Mouse (Mus musculus): Measurements from ENCODE around the gene Rchy1. TPM values are rescaled to one million over a fixed set of nuclear protein-coding genes. Genes with fewer than 3 reads are reported as not detected.

Rchy1 gene
- 10 to 100 TPM; 28.4 to 32.2 (median 29.0) TPM for total RNA-seq (2022)

- DNase-seq (ENCODE audit: low spot score in 2 of 2): peak; percentile 86 to 91
Measured at GRCm38 (mm10) chr5:91962639-91963440, at the start of gene Rchy1. Gene Rchy1 (minus strand): TSS chr5:91963068.

DNA sequence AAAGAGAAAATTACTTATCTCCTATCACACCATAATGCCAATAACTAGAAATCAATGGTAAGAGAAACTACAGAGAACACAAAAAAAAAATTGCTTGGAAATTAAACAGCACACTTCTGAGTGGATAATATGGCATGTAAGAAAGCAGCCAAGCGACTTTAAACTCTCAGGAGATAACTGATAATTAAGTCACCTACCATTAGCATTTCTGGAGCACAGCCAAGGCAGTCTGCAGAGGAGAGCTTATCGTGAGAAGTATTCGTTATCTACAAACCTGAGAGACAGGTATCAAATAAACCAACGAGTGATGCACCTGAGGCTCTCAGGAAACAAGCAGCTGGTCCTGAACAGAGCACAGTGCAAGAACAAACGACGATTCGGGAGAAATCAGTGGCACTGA is 48.9 kb upstream of the Rchy1 start:
- no peak for DNase-seq (ENCODE audit: low spot score in 2 of 2)

GRCm38 (mm10) chr5:92009827-92010226 is 47.0 kb upstream of the Rchy1 start:
- no peak for DNase-seq (ENCODE audit: low spot score in 2 of 2)

DNA sequence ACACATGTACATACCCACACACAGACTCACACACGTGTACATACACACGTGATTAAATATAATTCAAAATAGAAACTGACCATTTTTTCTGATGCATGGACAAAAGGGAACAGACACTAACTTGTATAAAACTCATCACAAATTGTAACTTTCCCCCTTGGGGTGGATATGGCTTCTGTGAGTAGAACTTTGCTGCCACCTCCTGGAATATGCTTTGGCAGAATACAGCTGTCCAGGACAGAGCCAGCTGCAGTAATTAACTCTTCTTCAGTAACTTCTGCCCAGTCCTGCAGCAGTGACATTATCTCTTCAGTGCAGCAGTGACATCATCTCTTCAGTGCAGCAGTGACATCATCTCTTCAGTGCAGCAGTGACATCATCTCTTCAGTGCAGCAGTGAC is 40.1 kb upstream of the Rchy1 start:
- DNase-seq (ENCODE audit: low spot score in 2 of 2): no peak

GRCm38 (mm10) chr5:92000770-92001169 is 37.9 kb upstream of the Rchy1 start:
- DNase-seq (ENCODE audit: low spot score in 2 of 2): no peak

DNA sequence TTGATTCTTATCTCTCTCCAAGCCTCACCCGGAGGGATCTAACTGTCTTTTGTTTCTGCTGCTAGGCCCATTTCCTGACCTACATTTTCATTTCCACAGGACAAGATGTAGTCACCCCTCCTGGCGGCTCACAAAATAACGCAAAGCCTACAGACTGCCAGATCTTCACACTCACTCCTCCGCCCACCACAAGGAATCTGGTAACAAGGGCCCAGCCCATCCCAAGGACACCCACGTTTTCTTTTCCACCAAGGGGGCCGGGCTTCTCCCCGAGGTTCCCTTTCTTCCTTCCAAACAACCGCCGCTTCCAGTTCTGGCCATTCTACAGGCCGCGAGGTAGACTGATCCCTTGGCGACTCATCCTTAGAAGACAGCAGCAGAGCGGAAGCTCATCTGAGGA is 31.7 kb upstream of the Rchy1 start:
- DNase-seq (ENCODE audit: low spot score in 2 of 2): no peak

- no peak for DNase-seq (ENCODE audit: low spot score in 2 of 2)
Measured at GRCm38 (mm10) chr5:91993061-91993460, 30.2 kb upstream of the Rchy1 start.

- DNase-seq (ENCODE audit: low spot score in 2 of 2): no peak
Measured at GRCm38 (mm10) chr5:91991191-91991937, 28.5 kb upstream of the Rchy1 start.

GRCm38 (mm10) chr5:91989261-91989660 is 26.4 kb upstream of the Rchy1 start:
- no peak for DNase-seq (ENCODE audit: low spot score in 2 of 2)

DNA sequence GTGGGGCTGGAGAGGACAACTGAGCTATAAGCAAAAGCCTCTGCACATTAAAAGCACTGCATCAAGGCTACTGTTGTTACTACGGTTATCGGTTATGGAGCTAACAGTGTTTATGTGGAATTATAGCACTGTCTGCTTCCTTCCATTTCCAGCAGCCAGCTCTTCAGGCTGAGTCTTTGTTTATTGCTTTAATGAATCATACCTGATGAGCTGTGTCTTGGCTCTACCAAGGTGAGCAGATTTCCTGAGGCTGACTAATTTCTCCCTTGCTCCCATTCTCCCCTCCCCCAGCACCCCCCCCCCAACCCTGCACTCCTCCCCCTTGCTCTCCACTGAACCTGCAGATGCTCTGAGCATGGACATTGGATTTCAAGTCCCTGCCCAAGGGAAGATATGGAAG is 24.9 kb upstream of the Rchy1 start:
- DNase-seq (ENCODE audit: low spot score in 2 of 2): no peak

DNA sequence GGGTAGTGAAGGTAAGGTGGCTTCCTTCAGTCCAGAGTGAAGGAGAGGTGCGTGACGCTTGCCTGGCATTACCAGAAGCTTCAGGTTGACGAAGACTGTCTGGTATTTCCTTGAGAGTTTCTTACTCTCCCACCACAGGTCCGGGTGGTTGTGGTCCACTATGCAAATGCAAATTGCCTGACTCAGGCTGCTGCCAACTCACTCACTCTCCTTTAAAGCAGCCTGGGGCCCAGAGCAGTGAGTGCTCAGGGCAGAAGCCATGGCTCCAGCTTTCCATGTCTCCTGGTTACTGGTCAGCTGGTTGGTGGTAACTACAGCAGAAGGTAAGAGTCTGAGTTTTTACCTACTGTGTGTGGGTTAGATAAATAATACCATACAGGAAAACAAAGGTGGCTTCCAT is 24.4 kb upstream of the Rchy1 start, which contains the start of gene Odaph:
TSS of gene Odaph (plus strand) at position 240 of the 400 bp plus-strand sequence.
- no peak for DNase-seq (ENCODE audit: low spot score in 2 of 2)

DNA sequence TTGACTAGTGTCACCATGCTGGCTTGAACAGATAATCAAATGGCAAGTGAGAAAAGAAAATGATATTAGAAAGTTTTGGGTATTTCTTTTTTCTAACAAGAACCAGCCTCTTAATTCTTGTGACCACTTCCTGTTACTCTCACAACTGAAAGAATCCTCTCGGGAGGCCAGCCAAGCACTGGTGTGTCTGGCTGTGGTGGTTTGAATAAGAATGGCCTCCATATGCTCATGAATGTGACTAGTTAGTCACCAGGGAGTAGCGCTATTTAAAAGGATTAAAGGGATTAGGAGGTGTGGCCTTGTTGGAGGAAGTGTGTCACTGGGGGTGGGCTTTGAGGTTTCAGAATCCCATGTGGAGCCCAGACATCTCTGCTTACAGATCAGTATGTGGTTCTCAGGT is 22.9 kb upstream of the Rchy1 start:
- no peak for DNase-seq (ENCODE audit: low spot score in 2 of 2)

DNA sequence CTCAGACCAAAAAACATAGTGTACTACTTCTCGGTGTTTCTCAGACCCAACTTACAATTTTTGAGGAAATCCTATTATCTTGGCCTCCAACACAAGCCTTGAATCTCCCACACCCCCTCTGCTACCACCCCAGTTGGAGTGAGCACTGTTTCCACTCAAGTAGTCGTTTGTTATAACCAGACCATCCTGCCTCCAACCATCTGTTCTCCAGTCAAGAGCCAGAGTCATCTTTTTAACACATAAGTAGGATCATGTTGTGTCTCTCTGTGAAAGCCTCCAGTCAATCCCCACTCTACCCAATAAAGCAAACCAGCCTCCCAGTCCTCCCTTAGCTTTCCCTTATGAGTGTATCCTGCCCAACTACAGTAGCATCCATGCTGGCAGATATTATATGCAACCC is 20.6 kb upstream of the Rchy1 start:
- DNase-seq (ENCODE audit: low spot score in 2 of 2): no peak

DNA sequence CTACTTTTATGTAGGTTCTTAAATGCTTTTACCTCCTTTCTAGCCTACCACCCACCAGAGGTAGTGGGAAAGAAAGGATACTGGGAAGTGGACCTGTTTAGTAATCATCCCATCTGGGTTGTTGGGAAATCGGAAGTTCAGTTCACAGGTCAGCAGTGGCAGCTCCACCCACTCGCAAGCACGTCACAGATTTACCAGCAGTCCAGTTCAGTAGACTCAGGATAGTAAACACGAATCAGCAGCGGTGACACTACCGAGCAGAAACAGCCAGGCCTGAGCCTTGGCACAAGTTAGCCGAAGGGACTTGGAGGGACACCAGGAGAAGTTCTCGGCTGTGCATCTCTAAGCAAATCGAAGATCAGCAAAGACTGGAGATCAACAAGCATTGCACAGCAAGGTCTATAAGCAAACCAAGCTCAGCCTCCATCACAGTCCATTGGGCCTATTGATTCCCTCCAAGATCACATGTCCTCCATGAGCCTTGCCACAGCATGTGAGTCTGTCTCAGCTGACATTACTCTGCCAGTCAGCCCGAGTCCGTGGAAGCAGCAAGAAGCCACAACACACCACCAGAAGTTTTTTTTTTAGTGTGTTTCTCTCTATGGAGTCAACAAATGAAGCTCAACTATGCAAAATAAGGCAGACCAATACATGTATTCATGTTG is 18.4 kb upstream of the Rchy1 start:
- no peak for DNase-seq (ENCODE audit: low spot score in 2 of 2)

DNA sequence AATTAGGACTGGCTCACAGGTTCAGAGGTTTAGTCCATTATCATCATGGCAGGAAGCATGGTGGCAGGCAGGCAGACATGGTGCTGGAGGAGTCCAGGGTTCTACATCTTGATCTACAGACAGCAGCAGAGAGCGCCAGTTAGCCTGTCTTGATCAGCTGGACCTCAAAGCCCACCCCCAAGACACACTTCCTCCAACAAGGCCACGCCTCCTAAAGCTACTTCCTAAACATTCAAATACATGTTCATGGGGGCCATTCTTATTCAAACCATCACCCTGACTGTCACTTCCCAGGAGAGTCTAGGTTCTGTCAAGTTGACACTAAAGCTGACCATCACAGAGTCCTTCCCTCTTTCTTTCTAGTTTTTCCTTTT is 14.5 kb upstream of the Rchy1 start:
- DNase-seq (ENCODE audit: low spot score in 2 of 2): no peak

- no peak for DNase-seq (ENCODE audit: low spot score in 2 of 2)
Measured at GRCm38 (mm10) chr5:91976566-91977396, 13.9 kb upstream of the Rchy1 start.

DNA sequence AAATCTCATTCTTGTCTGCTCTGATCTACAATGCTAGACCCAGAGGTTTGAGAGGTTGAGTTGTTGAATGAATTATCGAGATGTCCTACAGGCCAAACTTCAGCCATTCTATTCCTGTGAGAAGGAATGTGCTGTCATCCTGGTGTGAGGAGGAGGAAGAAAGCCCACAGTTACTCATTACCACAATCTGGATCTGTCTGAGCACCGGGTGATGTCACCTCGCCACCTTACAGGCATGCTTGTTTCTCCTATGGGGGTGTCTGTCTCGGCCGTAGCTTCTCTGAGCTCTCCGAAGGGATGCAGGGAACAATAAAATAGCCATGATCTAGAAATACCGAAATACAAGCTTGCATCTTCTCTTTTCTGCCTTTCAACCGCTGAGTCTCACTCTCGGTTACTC is 12.9 kb upstream of the Rchy1 start:
- no peak for DNase-seq (ENCODE audit: low spot score in 2 of 2)

GRCm38 (mm10) chr5:91974002-91974401 is 11.1 kb upstream of the Rchy1 start:
- DNase-seq (ENCODE audit: low spot score in 2 of 2): no peak

GRCm38 (mm10) chr5:91972046-91972445 is 9.2 kb upstream of the Rchy1 start:
- DNase-seq (ENCODE audit: low spot score in 2 of 2): no peak

DNA sequence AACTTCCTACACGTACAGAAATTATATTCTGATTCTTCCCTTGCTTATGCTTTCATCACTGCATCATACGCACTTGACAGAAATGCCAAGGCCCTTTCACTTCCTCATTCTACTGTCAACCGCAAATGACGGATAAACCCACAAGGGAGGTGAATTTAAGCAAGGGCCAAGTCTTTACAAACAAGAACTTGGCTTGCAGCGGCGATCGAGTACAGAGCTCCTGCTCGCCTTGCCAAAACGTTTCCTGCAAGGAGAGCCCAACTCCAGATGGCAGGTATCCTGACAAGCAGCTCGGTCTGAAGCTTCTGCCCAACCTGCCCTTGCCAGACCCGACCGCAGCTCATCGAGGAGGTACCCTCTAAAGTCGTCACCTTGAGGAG is 619 bp downstream of the Rchy1 start:
- no peak for DNase-seq (ENCODE audit: low spot score in 2 of 2)

GRCm38 (mm10) chr5:91961370-91961769 is 1.5 kb downstream of the Rchy1 start:
- DNase-seq (ENCODE audit: low spot score in 2 of 2): no peak
